Mouse (Mus musculus): ENCODE measurements around the gene Cbr1.

DNA sequence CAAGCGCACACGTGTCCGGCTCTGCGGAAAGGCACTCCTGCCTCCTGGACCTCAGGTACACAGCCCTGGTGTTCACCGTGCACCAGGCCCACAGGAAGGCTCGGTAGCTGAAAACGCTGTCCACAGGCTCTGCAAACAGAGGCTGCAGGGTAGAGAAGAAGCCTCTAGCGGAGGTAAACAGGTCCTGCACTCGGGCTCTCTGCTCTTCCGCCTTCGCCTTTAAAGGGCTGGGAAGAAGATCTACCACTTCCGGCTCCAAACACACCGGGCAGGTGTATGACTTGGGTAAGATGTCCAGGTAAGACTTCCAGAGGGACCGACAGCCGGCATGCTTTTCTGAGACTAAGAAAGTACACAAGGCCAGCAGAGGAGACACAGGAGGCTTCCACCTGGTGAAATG, 14.7 kb upstream of the Cbr1 start:
- TF ChIP-seq CTCF (IDR thresholded peaks at IDR 0.05; ENCODE audit: control insufficient read depth, insufficient read depth, insufficient read length) = no peak
- TF ChIP-seq MYOD1 (IDR thresholded peaks at IDR 0.05; ENCODE audit: control insufficient read depth, insufficient read length, low read depth) = no peak
- TF ChIP-seq USF1 (IDR thresholded peaks at IDR 0.05; ENCODE audit: low read depth) = no peak
- no peak for TF ChIP-seq MAX (IDR thresholded peaks at IDR 0.05)
- no peak for TF ChIP-seq MYOG (IDR thresholded peaks at IDR 0.05; ENCODE audit: control insufficient read depth, extremely low read depth, insufficient read length)
- no peak for TF ChIP-seq FOSL1 (IDR thresholded peaks at IDR 0.05; ENCODE audit: insufficient read depth, low read length, poor library complexity, severe bottlenecking)
- TF ChIP-seq CEBPB (IDR thresholded peaks at IDR 0.05; ENCODE audit: low read depth) = no peak

All from C2C12 (cell line).